Mouse (Mus musculus) mouse embryonic stem cell (cell line): Measurements from ENCODE around the gene Fam47e.
"Not testable (repeated sequence)": the region's sequence is repeated elsewhere in the genome, so short reads cannot be mapped to it uniquely, and the experiment has no call there.

Source experiments
- in situ Hi-C, 2 experiments: fragments of 300-500 bp; cut with MboI; formaldehyde crosslinking; loops; 1 replicate in 1 of 2; 3 replicates in 1 of 2; pipeline ENCODE4 v1.14.3; 2019 to 2020; ENCODE audit warnings: low sequenced_read_pairs in 2 of 2, low pct_unique_long_range_greater_than_20kb in 1 of 2, mixed read lengths in 1 of 2; ENCODE audit not compliant: unreplicated experiment in 1 of 2

Gene Fam47e

DNA sequence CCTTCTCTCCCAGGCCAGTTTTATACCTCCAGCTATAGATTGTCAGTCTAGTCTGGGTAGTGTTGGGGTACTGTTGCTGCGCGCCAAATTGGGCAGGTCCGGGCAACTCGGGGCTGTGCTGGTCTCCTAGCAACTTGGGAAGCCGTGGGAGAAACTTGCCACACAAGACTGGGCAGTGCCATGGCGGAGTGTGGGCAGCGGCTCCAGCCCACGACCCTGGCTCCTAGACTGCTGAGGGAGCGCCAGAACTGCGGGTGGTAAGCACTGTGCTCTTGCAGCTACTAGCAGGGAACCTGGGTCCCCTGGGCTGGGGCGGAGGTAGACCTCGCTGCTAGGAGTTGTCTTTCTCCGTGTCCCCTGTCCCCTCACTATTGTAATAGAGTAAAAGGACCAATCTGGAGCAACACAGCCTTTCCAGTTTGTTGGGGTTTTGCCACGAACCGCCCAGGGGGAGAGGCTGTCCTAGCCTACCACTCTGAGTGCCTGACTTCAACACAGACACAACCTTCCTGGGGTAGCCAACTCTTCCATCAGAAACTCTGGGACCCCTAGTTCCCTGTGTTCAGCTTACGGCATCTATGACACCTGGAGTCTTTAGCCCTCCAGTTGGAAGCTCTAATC lies at the start of gene Fam47e:
Fam47e (plus strand) TSS at position 179 of the 621 bp plus-strand sequence.
- in situ Hi-C loops, result no loop called here

DNA sequence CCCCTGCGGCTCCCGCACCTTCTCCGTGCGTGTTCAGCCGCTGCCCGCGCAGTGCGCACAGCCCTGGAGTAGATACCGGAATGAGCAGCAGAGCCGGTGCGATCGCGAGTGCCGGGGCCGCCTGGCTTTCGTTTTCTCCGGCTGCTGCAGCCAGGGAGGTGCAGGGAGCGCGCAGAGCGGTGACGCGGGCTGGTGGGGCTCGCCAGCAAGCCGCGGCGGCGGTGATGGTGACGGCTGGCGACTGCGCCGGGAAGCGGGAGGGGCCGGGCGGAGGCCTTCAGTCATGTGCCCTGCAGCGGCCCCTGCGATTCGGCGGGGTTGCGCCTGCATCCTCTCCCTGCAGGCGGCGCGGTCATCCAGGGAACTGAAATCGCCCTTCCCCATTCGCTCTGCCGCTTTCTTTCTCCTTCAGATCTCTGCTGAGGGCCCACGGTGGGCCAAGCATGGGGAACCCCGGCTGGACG lies 49.4 kb upstream of the Fam47e start:
- in situ Hi-C loops, result loop anchor here in 1 of 2 experiments (5.0 kb wide), 1 partner anchor 38 kb away; no protein-coding TSS in a partner anchor

DNA sequence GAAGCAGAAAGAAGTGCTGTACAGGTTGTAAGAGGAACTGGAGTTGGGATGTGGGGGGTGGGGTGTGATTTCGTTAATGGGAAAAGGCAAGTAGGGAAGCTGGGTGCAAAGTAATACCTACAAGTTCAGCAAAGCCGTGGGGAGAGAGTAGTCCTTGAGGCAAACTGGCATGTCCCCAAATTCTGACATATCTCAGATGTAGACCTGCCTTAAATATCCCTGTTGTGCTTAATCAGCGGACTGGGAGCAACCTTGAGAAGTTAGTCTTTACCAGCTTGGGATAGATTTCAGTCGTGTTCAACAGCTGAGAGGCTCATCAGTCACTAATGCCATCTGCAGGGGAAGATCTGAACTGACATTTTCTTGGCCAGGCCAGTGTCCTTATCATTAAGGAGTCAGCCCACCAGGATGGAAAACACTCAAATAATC lies 48.6 kb upstream of the Fam47e start:
- in situ Hi-C loops, result loop anchor here in 1 of 2 experiments (5.0 kb wide), 1 partner anchor 39 kb away; no protein-coding TSS in a partner anchor

DNA sequence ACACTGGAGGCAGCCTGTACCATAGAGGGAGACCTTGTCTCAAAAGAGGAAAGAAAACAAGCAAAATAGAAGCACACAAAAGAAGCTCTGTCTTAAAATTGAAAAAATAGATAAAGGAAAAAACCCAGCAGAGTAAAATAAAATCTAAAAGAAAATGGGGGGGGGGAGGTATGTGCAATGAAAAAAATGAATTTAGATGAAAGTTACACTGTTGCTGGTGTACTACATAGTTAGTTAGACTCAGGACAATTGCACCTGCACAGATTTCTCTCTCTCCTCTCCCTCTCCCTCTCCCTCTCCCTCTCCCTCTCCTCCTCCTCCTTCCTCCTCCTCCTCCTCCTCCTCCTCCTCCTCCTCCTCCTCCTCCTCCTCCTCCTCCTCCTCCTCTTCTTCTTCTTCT lies 48.1 kb upstream of the Fam47e start, which contains the start of gene Scarb2:
Scarb2 (minus strand) TSS at position 101 of the 400 bp plus-strand sequence.
- in situ Hi-C loops, result loop anchor here in 1 of 2 experiments (5.0 kb wide), 1 partner anchor 39 kb away; no protein-coding TSS in a partner anchor

DNA sequence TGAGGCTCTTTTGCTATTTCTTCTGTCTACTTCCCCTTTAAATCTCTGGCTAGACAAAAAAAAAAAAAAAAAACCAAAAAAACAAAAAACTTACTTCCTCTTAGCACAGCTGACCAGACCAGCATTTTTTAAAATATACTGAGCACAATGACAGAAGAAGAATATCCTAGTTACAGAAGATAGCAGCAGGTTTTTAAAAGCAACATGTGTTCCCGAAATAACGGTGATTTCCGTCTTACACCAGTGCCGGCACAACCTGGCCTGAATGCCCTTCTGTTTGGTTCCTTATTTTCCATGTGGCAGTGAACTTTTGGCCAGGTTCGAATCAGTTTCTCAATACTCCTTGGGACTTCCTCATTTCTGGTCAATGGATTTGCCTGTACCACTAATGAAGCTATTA lies 46.0 kb upstream of the Fam47e start:
- in situ Hi-C loops, result loop anchor here in 1 of 2 experiments (5.0 kb wide), 1 partner anchor 42 kb away; no protein-coding TSS in a partner anchor

DNA sequence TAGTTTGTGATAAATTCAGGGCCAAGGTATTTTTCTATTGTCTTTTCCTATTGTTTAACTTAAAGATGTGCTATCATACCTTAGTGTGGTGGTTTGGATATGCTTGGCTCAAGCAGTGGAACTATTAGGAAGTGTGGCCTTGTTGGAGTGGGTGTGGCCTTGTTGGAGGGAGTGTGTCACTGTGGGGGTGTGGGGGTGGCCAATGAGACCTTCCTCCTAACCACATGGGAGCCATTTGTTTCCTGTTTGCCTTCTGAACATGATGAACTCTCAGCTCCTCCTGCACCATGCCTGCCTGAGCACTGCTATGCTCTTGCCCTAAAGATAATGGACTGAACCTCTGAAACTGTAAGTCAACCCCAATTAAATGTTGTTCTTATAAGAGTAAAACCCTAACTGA lies 43.6 kb upstream of the Fam47e start:
- in situ Hi-C loops, result no loop called here

DNA sequence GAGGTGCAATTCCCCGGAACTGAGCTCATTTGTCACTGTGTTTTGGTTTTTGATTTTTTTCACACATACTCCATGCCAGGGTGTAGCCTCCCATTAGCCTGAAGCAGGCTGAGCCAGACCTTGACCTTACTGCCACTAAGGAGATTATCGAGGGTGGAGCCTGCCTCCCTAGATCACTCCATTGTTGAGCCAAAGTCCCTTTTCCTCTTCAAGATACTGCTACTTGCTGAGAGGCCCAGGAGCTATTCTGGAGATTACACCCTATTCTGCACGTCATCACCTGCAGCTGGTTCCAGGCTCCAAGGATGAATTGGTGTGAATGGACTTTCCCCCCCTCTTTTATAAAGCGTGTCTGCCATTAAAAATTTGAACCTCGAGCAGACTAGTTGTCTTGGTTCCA lies 42.8 kb upstream of the Fam47e start:
- in situ Hi-C loops, result no loop called here

DNA sequence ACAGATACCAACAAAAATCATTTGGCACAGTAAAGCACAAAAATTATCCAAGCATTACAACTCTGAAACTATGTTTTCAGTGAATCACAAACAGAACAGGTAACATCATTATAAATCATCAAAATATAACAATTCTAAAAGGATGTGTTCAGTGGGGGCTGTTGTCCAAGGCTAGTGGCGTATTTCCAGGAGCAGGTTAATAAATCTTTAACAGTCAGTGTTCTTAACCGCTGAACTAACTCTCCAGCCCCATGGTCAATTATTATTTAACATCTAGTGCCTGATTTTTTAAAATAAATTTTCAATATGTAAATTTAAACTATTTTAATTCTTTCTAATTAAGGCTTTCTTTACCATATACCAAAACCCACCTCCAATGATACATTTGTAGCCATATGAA lies 33.7 kb upstream of the Fam47e start:
- in situ Hi-C loops, result not testable (repeated sequence)

DNA sequence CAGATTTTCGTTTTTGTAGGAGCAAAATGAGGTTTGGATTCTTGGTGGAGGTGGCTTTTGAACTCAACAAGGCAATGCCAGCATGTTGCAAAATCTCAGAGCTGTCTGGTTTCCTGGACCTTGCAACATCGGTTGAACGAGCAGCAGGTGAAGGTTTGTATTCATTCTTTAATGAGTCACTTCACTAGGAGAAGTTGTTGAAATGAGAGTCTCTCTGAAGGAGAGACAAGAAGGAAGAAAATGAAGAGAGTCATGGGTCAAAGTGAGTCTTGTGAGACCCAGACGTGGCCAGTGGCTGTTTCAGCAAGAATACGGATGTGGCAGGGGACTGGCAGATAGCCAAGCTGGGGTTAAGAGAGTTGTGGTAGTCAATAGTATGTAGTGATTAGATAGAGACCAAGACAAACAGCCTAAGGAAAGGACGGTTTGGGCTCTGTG lies 30.0 kb upstream of the Fam47e start:
- in situ Hi-C loops, result no loop called here

DNA sequence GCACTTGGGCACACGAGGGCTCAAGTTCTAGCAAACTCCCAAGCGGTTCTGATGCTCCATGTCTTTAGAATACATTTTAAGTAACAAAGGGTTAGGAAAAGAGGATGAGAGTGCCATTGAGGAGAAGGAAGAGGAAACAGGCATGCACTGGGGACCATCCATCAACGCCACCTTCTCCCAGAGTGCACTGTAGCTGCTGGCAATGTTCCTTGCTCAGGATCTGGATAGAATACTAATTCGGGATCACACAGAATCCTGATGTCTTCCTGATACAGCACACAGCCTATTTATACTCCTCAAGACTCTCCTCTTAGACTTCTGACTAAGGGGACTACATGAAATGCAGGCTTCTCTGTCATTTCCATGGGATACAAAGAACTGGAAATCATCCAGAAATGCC lies 15.2 kb upstream of the Fam47e start:
- in situ Hi-C loops, result no loop called here

DNA sequence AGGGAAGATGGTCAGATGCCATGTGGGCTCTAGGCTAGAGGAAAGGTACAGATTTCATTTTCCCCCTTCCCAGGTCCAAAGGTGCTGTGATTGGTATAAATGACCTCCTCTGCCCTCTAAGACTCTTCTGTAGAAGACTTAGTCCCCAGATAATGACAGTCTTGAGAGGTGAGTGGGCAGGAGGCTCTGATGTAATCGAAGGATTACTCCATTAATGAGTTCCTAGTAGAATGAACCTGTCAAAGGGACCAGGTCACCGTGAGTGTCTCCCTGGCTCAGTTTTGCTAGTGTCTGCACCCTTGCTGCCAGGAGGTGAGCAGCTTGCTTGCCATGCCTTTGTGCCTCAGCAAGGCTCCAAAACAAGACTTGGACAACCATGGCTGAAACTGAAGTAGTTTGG lies 2.3 kb upstream of the Fam47e start:
- in situ Hi-C loops, result no loop called here

DNA sequence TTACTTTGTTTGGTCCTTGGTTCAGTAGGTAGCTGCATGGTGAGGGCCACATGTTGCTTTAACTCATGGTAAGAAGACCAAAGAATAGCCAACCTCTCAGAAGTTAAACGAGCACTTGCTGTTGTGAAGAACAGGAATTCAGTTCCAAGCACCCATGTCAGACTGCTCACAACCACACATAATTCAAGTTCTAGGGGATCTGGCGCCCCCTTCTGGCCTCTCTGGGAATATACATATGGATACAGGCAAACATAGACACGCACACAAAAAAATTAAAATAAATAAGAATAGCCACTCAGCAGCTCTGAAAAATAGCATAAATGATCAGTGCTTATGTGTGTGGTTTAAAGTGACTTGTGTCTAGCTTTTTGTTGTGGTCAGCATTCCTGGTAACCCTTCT lies 930 bp upstream of the Fam47e start:
- in situ Hi-C loops, result no loop called here

DNA sequence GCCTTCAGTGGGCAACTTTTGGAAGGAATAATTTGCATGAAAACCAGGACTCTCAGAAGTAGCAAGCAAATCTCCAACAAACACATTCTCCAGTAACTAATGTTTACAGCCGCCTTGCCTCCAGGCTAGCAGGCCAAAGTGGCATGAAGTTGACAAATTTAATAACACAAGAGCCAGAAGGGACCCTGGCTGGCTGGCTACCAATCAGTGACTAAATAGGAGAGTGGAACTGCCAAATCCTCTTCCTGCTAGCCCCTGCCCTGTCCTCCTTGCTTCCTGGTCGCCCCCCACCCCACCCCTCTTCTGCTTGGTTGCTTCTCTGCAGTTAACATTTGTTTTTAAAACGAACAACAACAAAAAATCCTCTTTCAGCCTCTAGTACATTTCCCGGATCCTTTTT lies 426 bp upstream of the Fam47e start:
- in situ Hi-C loops, result no loop called here

DNA sequence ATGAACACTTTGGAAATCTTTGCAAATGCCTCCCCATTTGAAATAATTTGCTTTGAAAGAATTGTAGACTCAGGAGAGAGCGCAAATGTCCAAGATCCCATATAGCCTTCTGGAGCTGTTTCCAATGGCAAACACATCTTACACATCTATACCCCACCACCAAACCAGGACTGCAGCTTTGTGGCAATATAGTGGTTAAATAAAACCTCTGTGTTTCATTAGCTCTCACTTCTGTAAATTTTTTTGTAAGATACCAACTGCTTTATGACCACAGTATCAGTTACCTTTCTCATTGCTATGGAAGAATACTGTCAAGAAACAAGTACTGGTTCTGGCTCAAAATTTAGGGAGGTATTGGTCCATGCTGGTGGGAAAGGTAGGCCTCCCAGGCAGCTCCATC lies 1.0 kb downstream of the Fam47e start:
- in situ Hi-C loops, result no loop called here

DNA sequence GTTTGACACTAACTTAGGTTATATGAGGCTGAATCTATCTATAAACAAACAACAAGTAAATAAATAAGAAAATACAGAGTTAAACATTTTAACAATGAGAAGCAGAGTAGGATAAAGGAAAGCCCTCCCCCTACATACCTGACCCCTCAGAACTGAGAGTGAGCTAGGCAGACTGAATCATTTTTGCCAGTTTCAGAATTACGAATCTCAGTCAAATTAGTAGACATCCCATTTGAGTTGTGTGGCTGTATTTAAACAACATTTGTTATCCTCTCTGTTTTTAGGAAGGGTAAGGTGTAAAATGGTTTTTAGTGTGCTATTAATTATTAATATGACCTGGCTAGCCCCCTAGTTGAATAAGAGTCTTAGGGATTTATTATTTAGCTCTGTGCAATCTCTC lies 2.6 kb downstream of the Fam47e start:
- in situ Hi-C loops, result no loop called here

DNA sequence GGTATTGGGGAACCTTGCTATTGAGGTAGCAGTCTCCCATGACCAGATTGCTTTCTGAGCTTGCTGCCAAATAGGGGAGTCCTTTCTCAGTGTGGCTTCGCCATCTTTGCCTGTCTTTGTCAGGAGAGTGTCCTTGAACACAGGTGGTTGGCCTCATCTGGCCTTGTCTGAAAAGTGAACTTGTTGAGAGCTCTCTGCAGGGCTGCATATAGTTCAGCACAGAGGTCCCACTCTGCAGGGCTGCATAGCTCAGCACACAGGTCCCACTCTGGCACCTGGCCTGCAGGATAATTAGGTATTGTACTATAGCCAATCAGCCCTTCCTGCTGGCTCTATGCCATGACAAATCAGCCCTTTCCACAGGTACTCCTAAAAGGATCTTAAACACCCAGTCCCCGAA lies 5.3 kb downstream of the Fam47e start:
- in situ Hi-C loops, result no loop called here

DNA sequence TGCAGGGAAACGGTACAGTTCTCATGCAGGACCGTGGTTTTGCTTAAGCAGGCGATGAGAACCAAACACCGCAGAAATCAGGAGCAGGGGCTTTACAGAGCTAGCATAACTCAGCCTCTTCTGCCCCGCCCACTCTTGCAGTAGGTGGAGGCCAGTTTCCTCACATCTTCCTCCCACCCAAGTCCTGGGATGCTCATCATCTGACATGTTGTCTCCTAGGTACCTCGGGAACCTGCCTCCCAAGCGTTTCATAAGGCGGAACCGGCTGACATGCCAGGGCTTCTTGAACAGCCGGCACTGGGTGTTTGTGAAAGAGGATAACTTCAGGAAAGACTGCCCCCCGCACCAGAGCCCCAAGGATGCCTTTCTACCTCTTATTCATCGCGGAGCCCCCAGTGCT lies 7.1 kb downstream of the Fam47e start:
- in situ Hi-C loops, result no loop called here

DNA sequence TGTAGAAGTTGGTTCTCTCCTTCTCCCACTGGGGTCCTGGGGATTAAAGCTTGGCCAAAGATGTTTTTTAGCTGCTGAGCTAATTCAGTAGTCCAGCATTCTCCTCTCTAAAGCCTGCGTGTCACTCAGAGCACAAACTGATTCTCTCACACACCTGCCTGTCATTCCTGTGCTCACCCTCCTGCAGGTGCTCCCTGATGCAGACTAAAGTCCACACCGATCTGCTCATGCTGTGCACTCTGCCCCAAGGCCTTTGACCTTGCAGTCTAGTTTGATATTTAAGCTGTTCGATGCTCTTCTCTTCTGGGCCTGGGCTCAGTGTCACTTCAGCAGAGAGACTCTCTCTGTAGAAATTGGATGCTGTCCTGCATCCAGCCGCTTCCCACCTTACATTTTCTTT lies 16.4 kb downstream of the Fam47e start:
- in situ Hi-C loops, result no loop called here

DNA sequence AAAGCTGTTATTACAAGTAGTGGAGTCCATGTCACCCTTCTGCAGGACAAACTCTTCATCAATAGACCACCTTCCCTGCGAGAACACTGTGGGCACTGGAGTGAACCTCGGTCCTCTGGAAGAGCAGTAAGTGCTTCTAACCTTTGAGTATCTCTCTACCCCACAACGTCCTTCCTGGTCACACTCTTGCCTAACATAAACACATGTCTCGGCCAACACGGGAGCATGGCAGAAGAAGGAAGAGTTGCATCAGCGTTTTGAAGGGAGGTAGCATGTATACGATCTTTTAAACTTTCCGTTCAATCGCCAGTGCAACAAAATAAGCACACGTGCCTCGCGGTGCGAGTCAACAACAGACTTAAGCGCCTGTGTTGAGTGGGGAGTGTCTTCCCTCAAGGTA lies 24.7 kb downstream of the Fam47e start:
- in situ Hi-C loops, result no loop called here

DNA sequence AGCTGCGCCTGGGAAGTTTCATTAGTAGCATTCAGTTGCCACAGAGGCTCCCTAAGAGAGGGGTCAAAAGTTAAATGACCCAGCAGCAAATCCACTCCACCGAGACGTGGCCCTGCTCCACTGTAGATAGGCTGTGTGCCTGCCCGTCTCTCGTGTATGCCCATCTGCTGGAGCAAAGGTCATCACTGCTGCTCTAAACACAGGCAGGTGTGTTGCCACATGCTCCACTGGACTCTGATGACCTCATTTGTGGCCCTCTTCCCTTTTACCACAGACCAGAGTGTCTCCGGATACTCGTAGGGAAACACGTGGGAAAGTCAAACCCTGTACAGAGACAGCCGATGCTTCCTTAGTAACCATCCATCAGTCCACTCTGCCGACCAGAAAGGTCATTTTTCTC lies 31.1 kb downstream of the Fam47e start:
- in situ Hi-C loops, result no loop called here
